Mouse (Mus musculus) liver, adult 2 months (tissue): ENCODE results near the gene Pa2g4. TPM values are rescaled to one million over a fixed set of nuclear protein-coding genes. Genes with fewer than 3 reads are reported as not detected.

ENCODE experiments used
- DNase-seq: peaks from one replicate; pipeline ENCODE4 v3.0.0-alpha.2; 2011; ENCODE audit warnings: low read depth, low spot score; ENCODE audit errors: extremely low read depth
- H3K27ac ChIP-seq: fragments of 200-500 bp; replicated peaks from 2 replicates; pipeline ENCODE4 v1.5.1; 2012; ENCODE audit warnings: low read depth, mild to moderate bottlenecking, control low read depth, inconsistent platforms, low read length; ENCODE audit not compliant: insufficient read depth
- H3K27me3 ChIP-seq: fragments of 200-500 bp; 2 replicates; pipeline ENCODE4 v1.6.1; 2012; ENCODE audit warnings: mild to moderate bottlenecking, moderate library complexity, low read length, inconsistent platforms; ENCODE audit not compliant: control insufficient read depth, insufficient read depth
- H3K36me3 ChIP-seq: fragments of 200-500 bp; 2 replicates; pipeline ENCODE4 v1.6.1; 2012; ENCODE audit warnings: low read length, inconsistent platforms; ENCODE audit not compliant: control insufficient read depth, insufficient read depth
- H3K4me1 ChIP-seq: fragments of 200-500 bp; 2 replicates; pipeline ENCODE4 v1.6.1; 2011; ENCODE audit warnings: low read length; ENCODE audit not compliant: control insufficient read depth, insufficient read depth
- H3K4me3 ChIP-seq: fragments of 200-500 bp; 2 replicates; pipeline ENCODE4 v1.5.1; 2011; ENCODE audit warnings: low read depth, mild to moderate bottlenecking, control low read depth, low read length, moderate library complexity; ENCODE audit not compliant: insufficient read depth
- H3K79me2 ChIP-seq: fragments of 200-500 bp; 2 replicates; pipeline ENCODE4 v1.6.1; 2012; ENCODE audit warnings: inconsistent platforms, mild to moderate bottlenecking, low read length, moderate library complexity; ENCODE audit not compliant: control insufficient read depth, insufficient read depth
- H3K9ac ChIP-seq: fragments of 200-500 bp; 2 replicates; pipeline ENCODE4 v1.6.1; 2012; ENCODE audit warnings: low read depth, mild to moderate bottlenecking, control low read depth, inconsistent platforms, low read length
- CTCF ChIP-seq: fragments of 200-500 bp; IDR thresholded peaks from 2 replicates; pipeline ENCODE4 v1.5.1; 2011; ENCODE audit warnings: low read depth, low read length, control low read depth
- POLR2A ChIP-seq: fragments of 200-500 bp; IDR thresholded peaks from 2 replicates; pipeline ENCODE4 v1.6.1; 2011; ENCODE audit warnings: low read length, control low read depth; ENCODE audit not compliant: insufficient read depth; ENCODE audit errors: extremely low read depth
- whole genome bisulfite sequencing: fragments of 180-500 bp; shearing (Covaris S2); methylation state at CpG from one replicate; pipeline ENCODE4 v1.1.7; 2018; 5-methylcytosine and 5-hydroxymethylcytosine counted together
- polyA plus RNA-seq: library from polyadenylated mRNA; depleted of rRNA; stranded (reverse); fragments of >200 nt; gene quantifications from 2 replicates; pipeline ENCODE4 v1.2.3, GENCODE M21; 2012
- total RNA-seq: library from RNA; depleted of rRNA; stranded (reverse); fragments of >200 nt; gene quantifications from 2 replicates; pipeline ENCODE4 v1.2.3, GENCODE M21; 2014

The Pa2g4 gene
- total and polyA plus RNA-seq, 2 experiments = 17.6 to 24.7 TPM

DNA sequence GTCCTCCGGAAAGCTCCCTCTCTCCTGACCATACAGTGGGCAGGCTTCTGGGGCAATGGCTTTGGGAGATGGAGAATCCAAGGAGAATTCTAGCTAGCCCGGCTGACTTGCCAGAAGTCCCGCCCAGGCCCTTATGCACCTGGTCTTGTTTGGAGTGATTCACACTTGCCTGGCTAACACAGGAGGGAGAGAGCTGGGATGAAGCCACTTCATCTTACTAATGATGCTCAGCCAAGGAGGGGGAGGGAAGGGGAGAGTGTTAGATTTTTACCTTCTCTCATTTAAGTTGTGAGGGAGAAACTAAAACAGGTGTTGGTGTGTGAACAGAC, 20.3 kb downstream of the Pa2g4 start:
- TF ChIP-seq POLR2A (no peak), CTCF (no peak)
- Histone ChIP-seq H3K27ac (no peak overlapping the region), H3K4me1 (peaks cover 5% of the 10 kb centered on the region; the same call in 1 of the 2 replicates), H3K4me3 (no peak overlapping the region), H3K36me3 (peaks cover 26% of the 10 kb centered on the region), H3K79me2 (no peaks in the 10 kb centered on the region; the same call in 1 of the 2 replicates), H3K9ac (no peak overlapping the region), H3K27me3 (no peaks in the 10 kb centered on the region)
- WGBS = 88% methylated on average over 3 of the region's 3 CpGs
- DNase-seq = no peak

DNA sequence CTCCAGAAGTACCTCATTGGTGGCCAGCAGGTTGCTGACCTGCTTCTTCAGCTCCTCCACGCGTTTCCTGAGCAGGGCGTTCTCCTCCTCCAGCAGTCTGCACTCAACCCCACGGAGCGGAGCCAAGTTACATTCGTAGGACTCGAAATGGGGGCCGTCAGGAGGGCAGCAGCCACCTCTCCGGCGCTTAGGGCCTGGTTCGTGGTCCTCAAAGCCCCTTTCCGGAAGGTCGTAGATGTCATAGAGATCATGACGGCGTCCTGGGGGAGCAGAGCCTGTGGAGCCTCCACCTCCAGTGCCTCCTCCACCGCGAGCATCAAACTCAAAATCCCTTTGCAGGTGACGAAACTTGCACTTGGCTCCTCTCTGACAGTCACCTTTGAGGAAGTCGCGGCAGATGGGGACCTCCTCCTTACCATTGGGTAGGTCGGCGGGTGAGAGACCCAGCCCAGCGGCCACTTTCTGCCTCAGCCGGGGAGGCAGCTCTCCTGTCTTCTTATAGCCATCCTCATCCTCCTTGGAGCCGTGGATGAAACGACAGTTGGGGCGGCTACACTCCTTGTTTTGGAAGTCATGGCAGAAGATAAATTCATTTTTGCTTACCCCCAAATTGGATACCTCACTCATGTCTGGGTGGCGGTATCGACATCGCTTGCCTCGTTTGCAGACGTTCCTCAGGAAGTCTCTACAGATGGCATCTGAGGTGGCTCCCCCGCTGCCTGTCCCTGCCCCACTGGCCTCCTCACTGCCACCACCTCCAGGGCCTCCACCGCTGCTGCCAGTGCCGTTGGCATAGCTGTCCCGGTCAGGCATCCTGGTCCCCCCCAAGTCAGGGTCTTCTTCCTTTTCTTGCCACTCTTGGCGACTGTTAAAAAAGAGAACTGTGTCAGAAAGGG, 20.9 kb downstream of the Pa2g4 start:
- 95% methylated on average over 37 of the region's 37 CpGs for WGBS

DNA sequence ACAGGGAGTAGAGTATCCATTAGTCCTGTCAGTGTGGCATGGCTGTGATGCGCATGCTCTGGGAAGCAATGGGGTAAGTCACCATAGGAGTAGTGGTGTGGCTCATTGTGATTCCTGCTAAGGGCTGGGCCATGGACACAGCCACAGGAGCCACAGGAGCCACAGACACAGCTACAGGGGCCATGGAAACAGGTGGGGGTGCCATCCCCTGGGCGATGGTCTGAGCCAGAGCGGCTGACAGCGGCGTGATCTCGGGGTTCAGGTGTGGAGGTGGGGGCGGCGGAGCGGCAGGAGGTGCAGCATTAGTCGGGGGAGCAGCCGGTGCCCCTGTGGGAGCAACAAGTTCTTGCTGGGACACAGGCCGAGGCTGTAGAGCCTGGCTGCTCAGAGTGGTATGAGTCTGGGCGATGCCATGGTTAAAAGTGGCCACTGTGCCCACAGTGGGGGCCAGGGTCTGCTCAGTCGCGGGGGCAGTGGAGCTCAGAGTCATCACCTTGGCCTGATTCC, 21.6 kb downstream of the Pa2g4 start:
- 96% methylated on average over 15 of the region's 15 CpGs for WGBS
- no peak overlapping the region for H3K9ac ChIP-seq
- no peak overlapping the region for H3K27ac ChIP-seq
- no peaks in the 10 kb centered on the region; the same call in 1 of the 2 replicates for H3K79me2 ChIP-seq
- H3K4me1 ChIP-seq = peaks cover 5% of the 10 kb centered on the region; the same call in 1 of the 2 replicates
- H3K36me3 ChIP-seq = peaks cover 26% of the 10 kb centered on the region
- no peak overlapping the region for H3K4me3 ChIP-seq
- DNase-seq = no peak
- no peak for TF ChIP-seq CTCF
- no peak for TF ChIP-seq POLR2A
- H3K27me3 ChIP-seq = no peaks in the 10 kb centered on the region

More for the DNA sequence above, 20.9 kb downstream of the Pa2g4 start:
- Histone ChIP-seq H3K9ac (no peak overlapping the region), H3K4me1 (peaks cover 5% of the 10 kb centered on the region; the same call in 1 of the 2 replicates), H3K4me3 (no peak overlapping the region), H3K36me3 (peaks cover 26% of the 10 kb centered on the region), H3K27me3 (no peaks in the 10 kb centered on the region), H3K79me2 (no peaks in the 10 kb centered on the region; the same call in 1 of the 2 replicates), H3K27ac (no peak overlapping the region)
- TF ChIP-seq POLR2A = no peak
- TF ChIP-seq CTCF = no peak
- DNase-seq = no peak

- DNase-seq = no peak
- no peak for TF ChIP-seq CTCF
- no peak for TF ChIP-seq POLR2A
- Histone ChIP-seq H3K36me3 (peaks cover 24% of the 10 kb centered on the region), H3K27me3 (no peaks in the 10 kb centered on the region), H3K79me2 (no peaks in the 10 kb centered on the region; the same call in 1 of the 2 replicates), H3K4me1 (peaks cover 5% of the 10 kb centered on the region; the same call in 1 of the 2 replicates), H3K9ac (no peak overlapping the region), H3K27ac (no peak overlapping the region), H3K4me3 (no peak overlapping the region)
- WGBS = 83% methylated on average over 2 of the region's 2 CpGs
Observed at GRCm38 (mm10) chr10:128543100-128543499, 22.7 kb downstream of the Pa2g4 start.

GRCm38 (mm10) chr10:128538340-128538870, 27.4 kb downstream of the Pa2g4 start:
- WGBS = 100% methylated on average over 1 of the region's 1 CpGs
- H3K4me1 ChIP-seq = no peaks in the 10 kb centered on the region

More at GRCm38 (mm10) chr10:128538340-128538870, 27.4 kb downstream of the Pa2g4 start:
- no peak overlapping the region for H3K4me3 ChIP-seq
- no peak overlapping the region for H3K27ac ChIP-seq
- no peak for DNase-seq
- H3K9ac ChIP-seq = no peak overlapping the region
- no peaks in the 10 kb centered on the region for H3K27me3 ChIP-seq
- H3K79me2 ChIP-seq = no peaks in the 10 kb centered on the region
- peaks cover 2% of the 10 kb centered on the region for H3K36me3 ChIP-seq
- TF ChIP-seq CTCF (no peak), POLR2A (no peak)
